Mouse (Mus musculus): ENCODE measurements around the gene Rab13.

Rab13 gene

DNA sequence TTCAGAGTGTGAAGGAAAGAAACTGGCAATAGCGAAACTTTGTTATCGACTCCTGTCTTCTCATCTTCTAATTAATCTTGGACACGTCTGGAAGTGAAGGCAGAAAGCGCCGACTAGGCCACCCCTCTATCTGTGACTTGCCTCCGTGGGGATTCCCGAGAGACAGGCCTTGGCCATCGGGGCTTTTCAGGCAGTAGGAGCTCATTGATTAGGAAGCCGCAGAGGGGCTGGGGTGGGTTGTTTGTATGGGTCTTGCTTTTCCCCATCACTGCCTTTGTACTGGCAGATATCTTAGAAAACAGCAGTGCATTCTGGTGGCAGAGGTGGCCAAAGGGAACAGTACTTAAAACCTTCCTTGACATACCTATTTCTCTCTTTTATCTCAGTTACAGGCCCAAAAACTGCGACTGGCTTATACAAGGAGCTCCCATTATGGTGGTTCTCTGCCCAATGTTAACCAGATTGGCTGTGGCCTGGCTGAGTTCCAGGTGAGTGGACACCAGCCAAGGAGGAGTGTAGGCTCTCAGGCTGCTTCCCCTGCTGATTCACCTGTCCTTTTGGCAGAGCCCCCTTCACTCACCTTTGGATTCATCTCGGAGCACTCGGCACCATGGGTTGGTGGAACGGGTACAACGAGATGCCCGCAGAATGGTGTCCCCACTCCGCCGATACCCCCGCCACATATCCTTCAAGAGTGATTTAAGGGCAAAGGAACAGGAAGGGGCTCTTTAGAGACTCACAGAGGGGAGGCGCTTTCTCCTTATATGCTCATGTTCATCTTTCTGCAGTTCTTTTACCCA lies 43.4 kb downstream of the Rab13 start:
- no peak for ATAC-seq (ENCODE audit: low TSS enrichment)

DNA sequence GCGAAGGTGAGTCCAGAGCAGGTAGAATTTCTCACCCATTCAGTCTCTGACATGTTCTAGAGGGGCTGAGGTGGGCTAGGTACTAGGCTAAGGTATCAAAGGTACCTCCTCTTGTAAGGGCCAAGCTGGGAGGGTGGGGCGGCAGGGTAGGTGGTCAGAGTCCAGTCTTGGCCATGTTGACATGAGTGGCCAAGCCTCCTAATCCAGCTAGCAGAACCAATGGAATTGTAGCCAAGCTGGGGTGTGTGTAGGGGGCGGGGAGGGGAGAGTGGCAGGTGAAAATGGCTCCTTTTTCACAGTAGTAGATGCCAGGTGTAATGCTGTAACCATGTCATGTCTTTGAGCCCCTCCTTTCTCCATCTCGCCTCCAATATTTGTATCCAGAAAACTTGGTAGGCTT lies 45.0 kb downstream of the Rab13 start:
- ATAC-seq (ENCODE audit: low TSS enrichment), result no peak

DNA sequence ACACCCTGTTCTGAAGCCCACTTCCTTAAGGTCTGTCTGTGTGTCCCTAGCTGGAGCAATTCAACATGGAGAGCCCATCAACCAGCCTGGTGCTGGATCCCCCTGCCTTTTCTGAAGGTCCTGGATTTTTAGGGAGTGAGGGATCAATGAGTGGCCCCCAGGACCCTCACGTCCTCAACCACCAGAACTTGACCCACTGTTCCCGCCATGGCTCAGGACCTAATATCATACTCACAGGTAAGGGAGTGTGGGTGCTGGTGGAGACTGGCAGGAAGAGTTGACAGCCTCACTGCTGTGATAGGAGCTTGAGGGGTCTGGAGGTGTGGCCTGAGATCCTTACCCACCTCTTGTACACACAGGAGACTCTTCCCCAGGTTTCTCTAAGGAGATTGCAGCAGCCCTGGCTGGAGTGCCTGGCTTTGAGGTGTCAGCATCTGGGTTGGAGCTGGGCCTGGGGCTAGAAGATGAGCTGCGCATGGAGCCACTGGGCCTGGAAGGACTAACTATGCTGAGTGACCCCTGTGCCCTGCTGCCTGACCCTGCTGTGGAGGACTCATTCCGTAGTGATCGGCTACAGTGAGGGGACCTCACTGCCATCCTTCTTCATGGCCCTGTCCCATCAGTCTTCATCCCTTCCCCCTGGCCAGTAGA lies 49.8 kb downstream of the Rab13 start:
- no peak for ATAC-seq (ENCODE audit: low TSS enrichment)

DNA sequence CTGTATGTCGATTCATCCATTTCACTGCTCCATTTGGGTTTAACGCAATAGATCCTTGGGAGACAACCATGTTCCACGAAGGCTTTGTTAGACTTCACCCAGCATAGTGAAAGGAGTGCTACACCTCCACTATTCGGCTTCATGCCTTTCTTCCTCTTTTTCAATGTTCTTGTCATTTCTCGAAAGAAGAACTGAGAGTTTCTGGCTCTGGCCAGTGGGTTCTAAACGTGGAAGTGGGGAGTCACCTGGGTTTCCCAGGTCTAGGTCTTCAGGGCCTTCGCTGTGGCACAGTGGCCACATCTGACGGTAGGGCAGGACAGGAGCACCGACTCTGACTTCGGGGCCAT lies 51.2 kb downstream of the Rab13 start:
- no peak for ATAC-seq (ENCODE audit: low TSS enrichment)

DNA sequence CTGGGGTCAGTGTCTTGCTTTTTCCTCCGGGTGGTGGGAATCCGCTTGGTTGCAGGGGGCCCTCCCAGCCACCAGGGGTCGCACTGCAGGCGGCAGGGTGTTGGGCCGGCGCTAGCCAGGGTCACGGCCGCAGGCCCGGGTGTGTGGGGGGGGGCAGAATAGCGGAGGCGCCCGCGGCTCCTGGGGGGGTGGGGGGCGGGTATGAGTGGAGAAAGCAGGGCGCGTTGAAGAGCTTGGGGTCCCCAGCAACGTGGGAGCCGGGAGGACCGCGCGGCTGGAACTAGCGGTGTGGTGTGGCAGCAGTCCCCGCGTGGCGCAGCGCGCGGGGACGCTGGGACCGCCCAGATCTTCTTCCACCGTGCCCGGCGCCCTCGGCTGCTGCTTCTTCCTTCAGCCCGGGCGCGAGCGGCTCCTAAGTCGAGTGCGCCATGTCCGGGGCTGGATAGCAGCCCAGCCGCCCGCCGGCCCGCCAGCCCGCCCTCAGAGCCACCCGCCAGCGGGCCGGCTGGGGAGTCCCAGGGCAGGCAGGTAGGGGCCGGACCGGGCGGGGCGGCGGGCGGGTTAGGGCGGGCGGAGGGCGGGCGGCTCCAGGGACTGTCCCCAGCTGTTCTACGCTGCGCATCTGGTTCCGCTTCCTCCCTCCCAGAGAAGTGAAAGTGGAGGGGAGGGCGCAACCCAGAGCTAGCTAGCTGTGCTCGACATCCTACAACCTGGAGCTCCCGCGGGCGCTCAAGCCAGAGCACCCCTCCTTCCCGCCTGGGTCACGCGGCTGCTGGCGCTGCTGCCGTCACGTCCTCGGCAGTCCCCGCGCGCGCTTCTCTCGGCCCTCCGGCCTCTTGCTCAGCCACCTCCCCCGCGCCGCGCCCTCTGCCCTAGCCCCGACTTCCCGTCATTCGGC lies 51.8 kb downstream of the Rab13 start, which contains the start of gene Dennd4b:
Gene Dennd4b, plus strand, starts transcription at position 152 of the 898 bp plus-strand sequence.
- ATAC-seq (ENCODE audit: low TSS enrichment), result peak; percentile 75

DNA sequence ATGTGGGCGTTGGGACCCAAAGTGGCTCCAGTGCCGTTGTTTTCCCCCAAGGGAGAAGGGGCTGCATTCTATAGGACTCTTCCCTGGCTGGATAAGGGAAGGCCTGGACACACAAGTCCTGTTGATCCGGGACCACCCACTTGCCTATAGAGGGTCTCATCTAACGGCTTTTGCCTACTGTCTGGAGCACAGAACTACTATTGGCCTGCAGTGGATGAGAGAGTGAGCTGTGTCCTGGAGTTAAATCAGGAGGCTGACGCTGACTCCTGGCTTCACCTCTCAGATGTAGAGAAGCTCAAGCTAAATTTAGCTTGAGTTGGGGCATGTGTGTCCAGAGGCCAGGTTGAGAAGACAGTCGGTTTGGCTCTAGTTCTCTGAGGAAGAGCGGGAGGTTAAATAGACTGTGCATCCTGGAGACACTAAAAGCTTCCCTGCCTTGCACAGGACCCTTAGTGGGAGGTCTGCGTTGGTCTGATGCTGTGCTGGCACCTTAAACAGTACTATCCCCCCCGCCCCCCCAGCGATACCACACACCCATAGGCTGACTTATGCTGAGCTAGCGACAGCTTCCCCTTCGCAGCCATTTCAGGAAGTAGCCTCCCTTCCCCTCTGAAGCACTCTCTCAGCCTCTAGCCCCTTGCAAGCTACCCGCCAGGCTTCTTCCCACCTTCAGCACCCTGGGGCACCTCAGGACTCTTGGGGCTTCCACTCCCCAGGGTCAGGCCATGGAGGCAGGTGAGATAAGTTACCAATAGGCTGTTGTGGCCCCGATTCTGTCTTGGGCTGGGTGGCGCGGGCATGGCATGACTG lies 52.6 kb downstream of the Rab13 start:
- ATAC-seq (ENCODE audit: low TSS enrichment), result peak; percentile 14; the same call in 1 of the 2 replicates

DNA sequence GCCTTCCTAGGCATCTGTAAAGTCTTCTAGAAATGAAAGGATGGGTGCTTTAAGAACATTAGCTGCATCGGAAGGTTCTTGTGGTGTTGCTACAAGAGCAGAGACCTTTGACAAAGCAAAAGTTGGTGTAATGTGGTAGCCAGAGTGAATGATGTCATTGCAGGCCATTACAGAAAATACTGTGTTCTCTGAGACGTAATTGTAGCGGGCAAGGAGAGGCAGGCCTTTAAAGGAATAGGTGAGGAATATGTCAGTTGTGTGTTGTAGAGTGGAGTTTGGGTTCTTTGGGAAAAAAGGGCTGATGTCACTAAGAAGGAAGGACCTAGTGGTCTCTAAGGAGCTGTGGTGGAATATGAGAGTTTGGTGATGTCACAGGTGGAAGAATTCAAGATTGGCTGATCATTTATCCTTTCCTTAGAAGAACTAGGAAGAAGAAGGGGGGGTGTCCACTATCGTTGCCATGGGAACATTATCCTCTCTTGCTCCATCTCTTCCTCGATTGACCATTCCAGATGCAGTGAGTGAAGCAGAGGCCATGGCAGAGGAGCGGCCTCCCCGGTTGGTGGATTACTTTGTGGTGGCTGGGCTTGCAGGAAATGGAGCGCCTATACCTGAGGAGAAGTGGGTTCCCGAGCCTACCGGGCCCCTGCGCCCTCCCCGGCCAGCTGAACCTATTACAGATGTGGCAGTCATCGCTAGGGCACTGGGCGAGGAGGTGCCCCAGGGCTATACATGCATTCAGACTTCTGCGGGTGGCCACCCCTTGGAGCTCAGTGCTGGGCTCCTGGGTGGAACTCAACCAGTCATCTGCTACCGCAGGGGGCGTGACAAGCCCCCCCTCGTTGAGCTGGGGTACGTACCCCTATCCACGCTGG lies 53.6 kb downstream of the Rab13 start:
- ATAC-seq (ENCODE audit: low TSS enrichment), result no peak

DNA sequence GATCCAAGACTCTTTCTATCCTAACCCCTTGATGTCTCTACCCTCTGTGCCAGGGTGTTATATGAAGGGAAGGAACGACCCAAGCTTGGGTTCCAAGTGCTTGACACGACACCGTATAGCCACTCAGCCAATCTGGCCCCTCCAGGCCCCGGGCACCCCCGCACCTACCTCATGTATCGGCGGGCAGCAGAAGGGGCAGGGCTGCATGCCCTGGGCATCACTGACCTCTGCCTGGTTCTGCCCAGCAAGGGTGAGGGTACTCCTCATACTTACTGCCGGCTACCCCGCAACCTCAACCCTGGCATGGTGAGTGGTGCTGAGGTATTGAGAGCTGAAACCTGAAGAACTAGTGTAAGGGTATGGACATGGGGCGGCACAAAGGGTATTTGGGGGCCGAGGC lies 54.7 kb downstream of the Rab13 start:
- no peak for ATAC-seq (ENCODE audit: low TSS enrichment)

DNA sequence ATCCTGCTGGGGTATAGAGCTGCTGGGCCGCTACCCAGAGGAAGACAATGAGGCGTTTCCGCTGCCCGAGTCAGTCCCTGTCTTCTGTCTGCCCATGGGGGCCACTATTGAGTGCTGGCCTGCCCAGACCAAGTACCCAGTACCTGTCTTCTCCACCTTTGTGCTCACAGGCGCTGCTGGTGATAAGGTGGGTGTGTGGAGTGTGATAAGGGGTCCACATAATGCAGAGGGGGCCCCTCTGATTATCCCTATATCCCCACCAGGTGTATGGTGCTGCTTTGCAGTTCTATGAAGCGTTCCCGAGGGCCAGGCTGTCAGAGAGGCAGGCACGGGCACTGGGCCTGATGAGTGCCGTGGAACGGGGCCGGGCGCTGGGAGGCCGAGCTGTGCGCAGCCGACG lies 55.5 kb downstream of the Rab13 start:
- no peak for ATAC-seq (ENCODE audit: low TSS enrichment)

DNA sequence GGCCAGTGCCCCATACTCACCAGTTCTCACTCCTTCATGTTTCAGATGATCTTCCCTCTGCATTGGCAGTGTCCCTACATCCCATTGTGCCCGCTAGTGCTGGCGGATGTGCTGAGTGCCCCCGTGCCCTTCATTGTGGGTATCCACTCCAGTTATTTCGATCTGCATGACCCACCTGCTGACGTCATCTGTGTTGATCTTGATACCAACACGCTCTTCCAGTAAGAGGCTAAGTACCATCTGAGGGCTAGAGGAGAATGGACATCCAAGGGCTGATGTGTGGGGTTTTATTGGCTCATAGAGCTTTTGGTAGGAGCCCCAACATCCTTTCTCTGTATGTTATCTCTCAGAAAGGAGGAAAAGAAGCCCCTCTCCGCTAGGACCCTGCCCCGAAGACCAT lies 57.3 kb downstream of the Rab13 start:
- ATAC-seq (ENCODE audit: low TSS enrichment), result no peak

DNA sequence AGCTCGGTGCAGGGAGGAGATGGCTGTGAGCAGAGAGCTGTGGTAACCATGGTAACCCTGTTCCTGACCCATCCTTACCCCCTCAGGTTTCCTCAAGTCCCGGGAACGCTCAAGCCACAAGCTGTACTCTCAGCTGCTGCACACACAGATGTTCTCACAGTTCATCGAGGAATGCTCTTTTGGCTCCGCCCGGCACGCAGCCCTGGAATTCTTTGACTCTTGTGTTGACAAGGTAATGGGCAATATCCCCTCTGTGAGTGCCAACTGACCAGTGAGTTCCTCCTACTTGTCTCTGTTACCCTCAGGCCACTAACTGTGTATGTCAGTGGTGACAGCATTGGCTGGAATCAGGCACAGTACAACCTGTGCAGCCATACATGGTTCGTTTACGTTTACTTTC lies 58.7 kb downstream of the Rab13 start:
- no peak for ATAC-seq (ENCODE audit: low TSS enrichment)

DNA sequence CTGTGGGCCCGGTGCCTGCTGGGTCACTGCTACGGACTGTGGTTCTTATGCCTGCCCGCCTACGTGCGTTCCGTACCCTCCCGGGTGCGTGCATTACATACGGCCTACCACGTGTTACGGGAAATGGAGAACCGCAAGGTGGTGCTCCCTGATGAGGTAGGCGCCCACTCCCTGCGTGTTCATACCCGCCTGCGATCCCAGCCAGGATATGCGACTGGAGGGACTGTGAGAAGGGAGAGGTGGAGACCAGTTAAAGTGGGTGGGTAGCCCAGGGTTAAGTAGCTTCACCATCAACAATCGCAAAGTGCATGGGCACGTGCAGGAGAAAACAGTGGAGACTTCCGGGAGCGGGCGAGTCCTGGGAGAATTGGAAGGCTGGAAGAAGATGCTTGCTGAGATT lies 60.4 kb downstream of the Rab13 start:
- no peak for ATAC-seq (ENCODE audit: low TSS enrichment)

DNA sequence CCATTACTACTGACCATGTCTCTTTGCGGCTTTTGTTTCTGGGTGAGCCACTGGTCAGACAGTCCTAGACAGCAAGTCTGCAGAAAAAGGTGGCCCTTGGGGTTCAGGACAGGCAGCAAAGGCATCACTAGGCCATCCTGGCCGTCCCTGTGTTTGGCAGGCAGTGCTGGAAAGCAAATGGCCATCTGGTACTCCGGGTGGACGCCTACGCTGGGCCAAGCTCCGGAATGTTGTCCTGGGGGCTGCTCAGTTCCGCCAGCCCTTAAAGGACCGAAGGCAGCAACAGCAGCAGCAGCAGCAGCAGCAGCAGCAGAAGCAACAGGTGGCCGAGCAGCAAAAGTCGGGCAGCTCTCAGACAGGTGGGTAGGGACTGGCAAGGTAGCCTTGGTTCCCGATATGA lies 61.8 kb downstream of the Rab13 start:
- ATAC-seq (ENCODE audit: low TSS enrichment), result no peak

All from frontal cortex, adult (tissue).